Mouse (Mus musculus): ENCODE data around the gene Polm. TPM values are rescaled to one million over a fixed set of nuclear protein-coding genes. Genes with fewer than 3 reads are reported as not detected.

Gene Polm
- polyA plus RNA-seq, 1 experiment from 2014 or later, result 2.1 TPM

DNA sequence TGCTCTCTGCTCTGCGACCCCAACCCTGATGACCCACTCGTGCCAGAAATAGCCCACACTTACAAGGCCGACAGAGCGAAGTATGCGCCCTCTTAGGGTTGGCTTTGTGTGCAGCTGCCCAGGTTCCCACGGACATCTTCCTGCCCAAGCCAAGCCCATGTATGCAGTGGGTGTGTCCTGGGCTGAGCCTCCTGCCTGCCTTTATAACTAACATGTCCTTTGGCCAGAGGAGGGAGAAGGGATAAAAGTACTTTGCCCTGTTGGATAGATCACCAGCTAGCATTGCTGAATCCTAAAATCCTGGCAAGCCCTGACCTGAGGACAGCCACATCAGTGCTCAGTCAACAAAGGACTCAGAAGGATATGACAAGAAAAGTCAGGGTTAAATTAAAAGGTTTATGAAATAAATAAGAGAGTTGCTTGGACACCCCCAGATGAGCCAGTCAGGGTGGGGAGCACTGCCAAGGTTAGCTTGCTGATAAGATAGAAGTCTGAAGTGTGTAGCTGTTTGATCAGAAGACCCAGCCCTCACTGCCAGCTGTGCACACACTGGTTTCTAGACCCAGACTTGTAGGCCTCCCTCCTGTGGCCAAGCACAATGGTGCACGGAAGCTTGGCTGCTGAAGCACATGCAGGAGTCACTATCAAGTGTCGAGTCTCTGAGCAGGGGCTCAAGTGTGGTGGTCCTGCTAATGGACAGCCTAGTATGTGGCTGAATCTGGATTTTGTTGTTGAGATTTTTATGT is 55.4 kb downstream of the Polm start:
- Histone ChIP-seq H3K4me3 (ENCODE audit: low read depth, low read length) (no peak overlapping the region), H3K27ac (ENCODE audit: low read depth) (no peak overlapping the region), H3K9me3 (ENCODE audit: low read length) (no peaks in the 10 kb centered on the region), H3K36me3 (replicated peaks; ENCODE audit: insufficient read depth, low read length) (peaks cover 5% of the 10 kb centered on the region; the same call in 1 of the 2 replicates), H3K27me3 (ENCODE audit: insufficient read depth, low read length) (no peaks in the 10 kb centered on the region), H3K4me2 (ENCODE audit: low read depth, low read length) (0 out of 2 replicates have a peak overlapping the region, but pooled peaks have one; percentile 0), H3K4me1 (ENCODE audit: insufficient read depth) (peaks cover 14% of the 10 kb centered on the region), H3K9ac (replicated peaks) (no peak overlapping the region)
- DNase-seq (no peak), ATAC-seq (peak; percentile 81)
- WGBS (ENCODE audit: insufficient replicate concordance), result 53% methylated on average over 8 of the region's 8 CpGs
- TF ChIP-seq EP300 (IDR thresholded peaks at IDR 0.05; ENCODE audit: low read depth) (no peak), CTCF (IDR thresholded peaks at IDR 0.05; ENCODE audit: low read depth) (peak; percentile 60)

GRCm38 (mm10) chr11:5780035-5780499 is 57.7 kb downstream of the Polm start:
- WGBS (ENCODE audit: insufficient replicate concordance), result 84% methylated on average over 6 of the region's 6 CpGs

GRCm38 (mm10) chr11:5778481-5778880 is 59.3 kb downstream of the Polm start:
- H3K36me3 ChIP-seq (replicated peaks; ENCODE audit: insufficient read depth, low read length), result peaks cover 5% of the 10 kb centered on the region; the same call in 1 of the 2 replicates
- H3K9me3 ChIP-seq (ENCODE audit: low read length), result no peaks in the 10 kb centered on the region
- H3K27ac ChIP-seq (ENCODE audit: low read depth), result no peak overlapping the region
- DNase-seq (no peak), ATAC-seq (no peak)
- H3K27me3 ChIP-seq (ENCODE audit: insufficient read depth, low read length), result no peaks in the 10 kb centered on the region
- H3K4me1 ChIP-seq (ENCODE audit: insufficient read depth), result peaks cover 6% of the 10 kb centered on the region; the same call in 1 of the 2 replicates
- 57% methylated on average over 2 of the region's 2 CpGs for WGBS (ENCODE audit: insufficient replicate concordance)
- no peak overlapping the region for H3K4me3 ChIP-seq (ENCODE audit: low read depth, low read length)
- no peak for TF ChIP-seq EP300 (IDR thresholded peaks at IDR 0.05; ENCODE audit: low read depth)
- peak; percentile 59 for TF ChIP-seq CTCF (IDR thresholded peaks at IDR 0.05; ENCODE audit: low read depth)
- H3K9ac ChIP-seq (replicated peaks), result no peak overlapping the region
- no peak overlapping the region for H3K4me2 ChIP-seq (ENCODE audit: low read depth, low read length)

More at GRCm38 (mm10) chr11:5780035-5780499, 57.7 kb downstream of the Polm start:
- Histone ChIP-seq H3K9me3 (ENCODE audit: low read length) (no peaks in the 10 kb centered on the region), H3K36me3 (replicated peaks; ENCODE audit: insufficient read depth, low read length) (peaks cover 5% of the 10 kb centered on the region; the same call in 1 of the 2 replicates), H3K9ac (replicated peaks) (no peak overlapping the region), H3K27me3 (ENCODE audit: insufficient read depth, low read length) (no peaks in the 10 kb centered on the region), H3K4me2 (ENCODE audit: low read depth, low read length) (no peak overlapping the region), H3K4me1 (ENCODE audit: insufficient read depth) (peaks cover 6% of the 10 kb centered on the region; the same call in 1 of the 2 replicates), H3K4me3 (ENCODE audit: low read depth, low read length) (no peak overlapping the region), H3K27ac (ENCODE audit: low read depth) (no peak overlapping the region)
- DNase-seq (no peak), ATAC-seq (no peak)
- no peak for TF ChIP-seq CTCF (IDR thresholded peaks at IDR 0.05; ENCODE audit: low read depth)

Other genes with a start within 250 kb of the Polm start
- 119 and 122 TPM in 2 replicates for gene Mrps24, start 122.3 kb downstream of the Polm start, polyA plus RNA-seq (2015; fragmentation: Nextera tagmentation; extraction: Ambion mirVana)
- gene Urgcp, start 75.6 kb downstream of the Polm start, polyA plus RNA-seq (2015; fragmentation: Nextera tagmentation; extraction: Ambion mirVana), result 7.1 and 8.2 TPM in 2 replicates
- 31.7 and 36.6 TPM in 2 replicates for gene Dbnl, start 49.5 kb downstream of the Polm start, polyA plus RNA-seq (2015; fragmentation: Nextera tagmentation; extraction: Ambion mirVana)
- 1.1 and 16.6 TPM in 2 replicates for gene Pgam2, start 34.3 kb downstream of the Polm start, polyA plus RNA-seq (2015; fragmentation: Nextera tagmentation; extraction: Ambion mirVana)
- gene Aebp1, start 23.9 kb upstream of the Polm start, polyA plus RNA-seq (2015; fragmentation: Nextera tagmentation; extraction: Ambion mirVana), result 2.9 and 3.1 TPM in 2 replicates
- 24.0 and 27.0 TPM in 2 replicates for gene Pold2, start 40.3 kb upstream of the Polm start, polyA plus RNA-seq (2015; fragmentation: Nextera tagmentation; extraction: Ambion mirVana)
- gene Myl7, start 60.8 kb upstream of the Polm start, polyA plus RNA-seq (2015; fragmentation: Nextera tagmentation; extraction: Ambion mirVana), result 2.4 and 2.6 TPM in 2 replicates
- gene Gck, start 112.1 kb upstream of the Polm start, polyA plus RNA-seq (2015; fragmentation: Nextera tagmentation; extraction: Ambion mirVana), result 0.66 and 1.3 TPM in 2 replicates
- gene Ykt6, start 117.7 kb upstream of the Polm start, polyA plus RNA-seq (2015; fragmentation: Nextera tagmentation; extraction: Ambion mirVana), result 15.1 and 16.6 TPM in 2 replicates
- gene Camk2b, start 228.3 kb upstream of the Polm start, polyA plus RNA-seq (2015; fragmentation: Nextera tagmentation; extraction: Ambion mirVana), result 2.0 and 2.4 TPM in 2 replicates